Mouse (Mus musculus): ENCODE results near the gene Pacsin1.

GRCm38 (mm10) chr17:27699641-27700244 lies 44.4 kb downstream of the Pacsin1 start:
- no peak for TF ChIP-seq POLR2A (IDR thresholded peaks at IDR 0.05; ENCODE audit: low read depth, low read length)
- TF ChIP-seq CTCF (conservative IDR thresholded peaks at IDR 0.05; ENCODE audit: insufficient read depth, insufficient read length, low read depth, low read length), result no peak
